Mouse (Mus musculus) erythroblast, embryonic 14.5 days (primary cell): ENCODE results near the gene Fkbp2. TPM values are rescaled to one million over a fixed set of nuclear protein-coding genes. Genes with fewer than 3 reads are reported as not detected.

Experiments
- H3K27me3 ChIP-seq: 2 replicates; pipeline ENCODE4 v1.6.1; 2012; ENCODE audit warnings: inconsistent platforms; ENCODE audit not compliant: control insufficient read depth
- H3K36me3 ChIP-seq: 2 replicates; pipeline ENCODE4 v1.6.1; 2012; ENCODE audit warnings: mild to moderate bottlenecking, inconsistent platforms; ENCODE audit not compliant: control insufficient read depth
- H3K4me1 ChIP-seq: 2 replicates; pipeline ENCODE4 v1.6.1; 2012; ENCODE audit warnings: inconsistent platforms; ENCODE audit not compliant: control insufficient read depth
- H3K4me3 ChIP-seq: replicated peaks from 2 replicates; pipeline ENCODE3; 2012; ENCODE audit warnings: moderate library complexity, mild to moderate bottlenecking, inconsistent platforms
- H3K9me3 ChIP-seq: 2 replicates; pipeline ENCODE4 v1.6.1; 2012; ENCODE audit warnings: low read length, inconsistent platforms, mixed read lengths; ENCODE audit not compliant: control insufficient read depth
- GATA1 ChIP-seq: IDR thresholded peaks from 2 replicates; pipeline ENCODE4 v1.6.1; 2012; ENCODE audit warnings: low read length, inconsistent platforms, mixed read lengths
- TAL1 ChIP-seq: IDR thresholded peaks from 3 replicates; pipeline ENCODE4 v1.6.1; 2012; ENCODE audit warnings: low read length, inconsistent platforms, mixed read lengths
- polyA plus RNA-seq: library from polyadenylated mRNA; stranded (reverse); fragments of >175 nt; gene quantifications from 2 replicates; pipeline ENCODE4 v1.2.3, GENCODE M21; 2012

Gene Fkbp2
- polyA plus RNA-seq, 1 experiment = 29.1 TPM

- Histone ChIP-seq H3K4me1 (peaks cover 79% of the 10 kb centered on the region), H3K9me3 (no peaks in the 10 kb centered on the region), H3K27me3 (peaks cover 20% of the 10 kb centered on the region), H3K4me3 (peak overlapping the region; percentile 70), H3K36me3 (peaks cover 5% of the 10 kb centered on the region; the same call in 1 of the 2 replicates)
- TF ChIP-seq GATA1 (no peak), TAL1 (no peak)
These were observed 11.6 kb downstream of the Fkbp2 start for GRCm38 (mm10) chr19:6968491-6969271.

- Histone ChIP-seq H3K27me3 (no peaks in the 10 kb centered on the region), H3K4me1 (peaks cover 24% of the 10 kb centered on the region), H3K36me3 (peaks cover 35% of the 10 kb centered on the region), H3K4me3 (no peak overlapping the region), H3K9me3 (no peaks in the 10 kb centered on the region)
- TF ChIP-seq TAL1 = no peak
- no peak for TF ChIP-seq GATA1
These were observed 23.8 kb downstream of the Fkbp2 start for GRCm38 (mm10) chr19:6956461-6956860.

GRCm38 (mm10) chr19:6955424-6955823, 24.9 kb downstream of the Fkbp2 start:
- Histone ChIP-seq H3K36me3 (peaks cover 35% of the 10 kb centered on the region), H3K4me3 (no peak overlapping the region), H3K27me3 (no peaks in the 10 kb centered on the region), H3K4me1 (peaks cover 35% of the 10 kb centered on the region), H3K9me3 (no peaks in the 10 kb centered on the region)
- TF ChIP-seq TAL1 (no peak), GATA1 (no peak)

GRCm38 (mm10) chr19:6954046-6954445, 26.3 kb downstream of the Fkbp2 start:
- Histone ChIP-seq H3K9me3 (no peaks in the 10 kb centered on the region), H3K4me3 (no peak overlapping the region), H3K27me3 (no peaks in the 10 kb centered on the region), H3K4me1 (peaks cover 49% of the 10 kb centered on the region), H3K36me3 (peaks cover 31% of the 10 kb centered on the region)
- TF ChIP-seq TAL1 (no peak), GATA1 (no peak)

GRCm38 (mm10) chr19:6952712-6953037, 27.6 kb downstream of the Fkbp2 start:
- H3K4me1 ChIP-seq = peaks cover 52% of the 10 kb centered on the region

GRCm38 (mm10) chr19:6951994-6952711, 28.1 kb downstream of the Fkbp2 start:
- Histone ChIP-seq H3K4me3 (peak overlapping the region; percentile 72), H3K27me3 (no peaks in the 10 kb centered on the region), H3K9me3 (no peaks in the 10 kb centered on the region), H3K36me3 (peaks cover 24% of the 10 kb centered on the region), H3K4me1 (peaks cover 53% of the 10 kb centered on the region)
- no peak for TF ChIP-seq TAL1
- no peak for TF ChIP-seq GATA1

More at GRCm38 (mm10) chr19:6952712-6953037, 27.6 kb downstream of the Fkbp2 start:
- Histone ChIP-seq H3K27me3 (no peaks in the 10 kb centered on the region), H3K36me3 (peaks cover 27% of the 10 kb centered on the region), H3K4me3 (peak overlapping the region; percentile 72), H3K9me3 (no peaks in the 10 kb centered on the region)
- peak; percentile 34; the same call in 1 of the 2 replicates for TF ChIP-seq GATA1
- no peak for TF ChIP-seq TAL1

GRCm38 (mm10) chr19:6951381-6951968, 28.8 kb downstream of the Fkbp2 start:
- Histone ChIP-seq H3K27me3 (no peaks in the 10 kb centered on the region), H3K36me3 (peaks cover 27% of the 10 kb centered on the region), H3K9me3 (no peaks in the 10 kb centered on the region), H3K4me1 (peaks cover 54% of the 10 kb centered on the region), H3K4me3 (peak overlapping the region; percentile 72)
- TF ChIP-seq TAL1 = no peak
- no peak for TF ChIP-seq GATA1

- no peaks in the 10 kb centered on the region for H3K27me3 ChIP-seq
- peak overlapping the region; percentile 72 for H3K4me3 ChIP-seq
- H3K9me3 ChIP-seq = no peaks in the 10 kb centered on the region
- peaks cover 30% of the 10 kb centered on the region for H3K36me3 ChIP-seq
- no peak for TF ChIP-seq TAL1
- TF ChIP-seq GATA1 = no peak
- H3K4me1 ChIP-seq = peaks cover 58% of the 10 kb centered on the region
These were observed 29.6 kb downstream of the Fkbp2 start for GRCm38 (mm10) chr19:6950613-6951153.

GRCm38 (mm10) chr19:6949951-6950350, 30.4 kb downstream of the Fkbp2 start:
- H3K9me3 ChIP-seq = no peaks in the 10 kb centered on the region
- TF ChIP-seq TAL1 (no peak), GATA1 (no peak)
- H3K4me1 ChIP-seq = peaks cover 61% of the 10 kb centered on the region
- H3K36me3 ChIP-seq = peaks cover 30% of the 10 kb centered on the region
- H3K27me3 ChIP-seq = no peaks in the 10 kb centered on the region
- peak overlapping the region; percentile 72 for H3K4me3 ChIP-seq
